Mouse (Mus musculus) c-Kit-positive CD71-positive TER-119-negative erythroid progenitor cells, embryonic 14.5 days (primary cell): ENCODE results near the gene Olfr1390.
"Not testable (repeated sequence)": the region's sequence is repeated elsewhere in the genome, so short reads cannot be mapped to it uniquely, and the experiment has no call there.

Experiments
- DNase-seq: peaks from one replicate; pipeline ENCODE4 v3.0.0-alpha.2; 2013; ENCODE audit warnings: low read depth

The Olfr1390 gene

GRCm38 (mm10) chr11:49334888-49335287, at the start of gene Olfr1390:
TSS of gene Olfr1390 (plus strand) at chr11:49335188.
- DNase-seq = no peak

DNA sequence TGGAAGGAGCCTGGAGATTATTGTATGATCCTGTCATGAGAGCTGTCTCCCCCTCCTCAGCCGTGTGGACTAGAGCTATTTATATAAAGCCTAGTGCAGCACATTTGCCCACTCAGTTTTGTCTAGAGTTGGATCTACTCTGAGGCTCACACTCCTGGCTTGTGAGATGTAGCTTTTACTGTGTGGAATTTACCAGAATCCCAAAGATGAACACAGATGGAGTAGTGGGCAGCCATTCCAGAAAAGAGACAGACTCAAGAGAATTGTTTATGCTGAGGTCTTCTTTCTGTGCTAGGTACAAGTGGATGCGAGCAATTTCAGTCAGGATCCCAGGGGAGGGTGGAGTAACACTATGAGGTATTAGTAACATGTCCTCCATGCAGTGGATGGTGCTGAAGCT, 47.7 kb upstream of the Olfr1390 start:
- no peak for DNase-seq

DNA sequence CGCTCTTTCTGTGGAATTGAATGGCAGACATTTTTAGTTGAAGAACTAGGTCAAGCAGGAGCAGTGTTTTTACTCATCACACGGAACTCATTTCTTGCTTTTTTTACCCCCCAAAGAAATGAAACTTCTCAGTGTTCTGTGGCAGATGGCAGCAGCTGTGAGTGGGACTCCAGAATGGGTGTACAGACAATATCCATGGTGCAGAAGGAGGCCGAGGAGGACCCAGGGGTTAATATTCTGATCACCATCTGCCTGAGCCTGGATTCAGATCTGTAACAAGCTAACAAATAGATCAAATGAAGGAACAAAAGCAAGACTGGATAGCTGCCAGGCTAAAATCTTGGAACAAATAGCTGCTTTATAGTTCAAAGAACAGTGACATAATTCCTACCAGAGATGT, 42.2 kb upstream of the Olfr1390 start:
- DNase-seq = no peak

DNA sequence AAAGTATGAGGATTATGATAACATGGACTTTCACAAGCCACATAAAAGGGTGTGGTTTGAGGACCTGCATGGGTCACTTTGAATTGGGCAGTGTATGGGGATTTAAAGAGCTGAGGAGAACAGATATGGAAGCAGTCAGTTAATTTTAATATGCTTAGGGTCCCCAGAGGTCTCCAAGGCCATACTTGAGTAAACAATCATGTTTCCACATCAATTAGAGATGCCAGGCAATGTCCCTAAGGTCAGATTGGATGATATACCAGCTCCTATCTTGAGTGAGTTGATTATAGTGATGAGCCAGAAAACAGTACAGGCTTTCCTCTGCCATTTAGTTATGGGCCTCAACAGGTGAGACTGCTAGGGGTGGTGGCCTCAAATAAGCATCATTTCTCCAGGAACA, 30.5 kb upstream of the Olfr1390 start, which contains the start of gene Olfr10:
Gene Olfr10, plus strand, starts transcription at position 301 of the 400 bp plus-strand sequence.
- DNase-seq = no peak

GRCm38 (mm10) chr11:49308547-49308946, 26.4 kb upstream of the Olfr1390 start:
- not testable (repeated sequence) for DNase-seq

GRCm38 (mm10) chr11:49322442-49322841, 12.5 kb upstream of the Olfr1390 start, which contains the start of gene Olfr1391:
TSS of gene Olfr1391 (plus strand) at chr11:49322742.
- no peak for DNase-seq

- DNase-seq = no peak
Measured at GRCm38 (mm10) chr11:49326726-49327125, 8.3 kb upstream of the Olfr1390 start.

DNA sequence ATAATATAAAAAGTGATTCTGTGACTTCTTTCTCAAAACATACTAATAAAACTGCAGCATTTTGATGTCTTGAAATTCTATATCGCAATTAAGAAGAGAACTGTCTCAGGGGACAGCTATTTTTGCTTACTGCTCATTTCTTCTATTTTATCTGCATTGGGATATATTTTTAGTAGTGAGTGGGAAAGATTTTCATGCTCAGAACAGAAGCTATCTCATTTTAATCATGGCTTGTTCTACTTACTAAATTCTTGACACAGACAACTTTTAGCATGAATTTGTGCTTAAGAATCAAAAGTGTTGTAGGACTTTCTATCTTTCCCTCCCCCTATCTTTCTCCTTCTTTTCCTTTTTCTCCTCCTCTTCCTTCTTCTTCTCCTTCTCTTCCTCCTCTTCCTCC, 5.3 kb upstream of the Olfr1390 start:
- DNase-seq = no peak

- no peak for DNase-seq
Measured at GRCm38 (mm10) chr11:49337150-49337832, 2.3 kb downstream of the Olfr1390 start.

DNA sequence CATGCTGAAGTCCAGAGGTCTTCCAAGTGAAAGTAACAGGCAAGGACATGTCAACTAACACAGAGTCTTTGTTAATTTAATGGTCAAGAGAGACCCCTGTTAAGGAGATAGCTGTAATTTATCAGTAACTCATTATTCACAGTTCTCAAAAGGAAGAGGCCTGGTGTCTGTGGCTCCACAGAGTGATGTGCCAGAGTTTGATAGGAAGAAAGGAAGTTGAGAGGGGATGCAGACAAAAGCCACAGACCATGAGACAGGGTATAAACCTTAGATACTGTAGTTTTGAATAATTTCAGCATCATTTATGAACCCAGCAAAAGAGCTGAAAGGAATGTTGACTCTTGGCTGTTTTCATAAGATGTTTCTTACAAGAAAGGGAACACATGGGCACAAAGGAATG, 48.1 kb downstream of the Olfr1390 start:
- DNase-seq = no peak

DNA sequence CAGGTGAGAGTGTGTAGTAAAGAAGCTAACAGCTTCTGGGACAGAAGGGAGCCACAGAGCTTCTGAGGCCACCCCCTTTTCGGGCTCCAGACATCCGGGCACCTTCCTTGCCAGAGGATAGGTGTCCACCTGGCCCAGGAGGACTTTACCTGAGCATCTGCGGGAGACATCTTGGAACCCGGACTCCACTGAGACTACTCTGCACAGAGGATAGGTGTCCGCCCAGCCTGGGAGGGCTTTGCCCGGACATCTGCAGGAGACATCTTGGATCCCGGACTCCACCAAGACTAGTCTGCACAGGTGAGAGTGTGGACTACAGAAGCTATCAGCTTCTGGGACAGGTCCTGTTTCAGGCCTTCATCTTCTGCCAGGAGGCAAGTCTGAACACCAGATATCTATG, 51.1 kb downstream of the Olfr1390 start:
- DNase-seq = not testable (repeated sequence)
